Mouse (Mus musculus) spleen, adult 2 months (tissue): ENCODE results near the gene Gstm2. TPM values are rescaled to one million over a fixed set of nuclear protein-coding genes. Genes with fewer than 3 reads are reported as not detected.
"Not testable (repeated sequence)": the region's sequence is repeated elsewhere in the genome, so short reads cannot be mapped to it uniquely, and the experiment has no call there.

ENCODE experiments used
- DNase-seq, 2 experiments: peaks; one replicate each; pipeline versions ENCODE4 v3.0.0 to v3.0.0-alpha.2; 2012 to 2021; ENCODE audit warnings: low spot score in 2 of 2, low read depth in 1 of 2
- H3K27ac ChIP-seq: fragments of 200-500 bp; 2 replicates; pipeline ENCODE4 v1.5.1; 2012; ENCODE audit warnings: low read length, inconsistent platforms; ENCODE audit not compliant: insufficient read depth
- H3K27me3 ChIP-seq: fragments of 200-500 bp; 2 replicates; pipeline ENCODE4 v1.6.1; 2012; ENCODE audit warnings: mild to moderate bottlenecking, moderate library complexity, low read length, inconsistent platforms; ENCODE audit not compliant: control insufficient read depth, insufficient read depth
- H3K36me3 ChIP-seq: fragments of 200-500 bp; 2 replicates; pipeline ENCODE4 v1.6.1; 2012; ENCODE audit warnings: mild to moderate bottlenecking, low read length, inconsistent platforms; ENCODE audit not compliant: control insufficient read depth, insufficient read depth
- H3K4me1 ChIP-seq: fragments of 200-500 bp; 2 replicates; pipeline ENCODE4 v1.6.1; 2011; ENCODE audit warnings: inconsistent platforms; ENCODE audit not compliant: control insufficient read depth, insufficient read depth, insufficient read length
- H3K4me3 ChIP-seq: fragments of 200-500 bp; 2 replicates; pipeline ENCODE4 v1.5.1; 2011; ENCODE audit warnings: mild to moderate bottlenecking, inconsistent platforms; ENCODE audit not compliant: insufficient read depth, insufficient read length; ENCODE audit errors: extremely low read depth
- CTCF ChIP-seq: fragments of 200-500 bp; IDR thresholded peaks from 2 replicates; pipeline ENCODE4 v1.5.1; 2011; ENCODE audit warnings: mild to moderate bottlenecking, inconsistent platforms; ENCODE audit not compliant: insufficient read depth, insufficient read length, insufficient replicate concordance; ENCODE audit errors: extremely low read depth
- POLR2A ChIP-seq: fragments of 200-500 bp; IDR thresholded peaks from 2 replicates; pipeline ENCODE4 v1.6.1; 2011; ENCODE audit warnings: low read depth, low read length, inconsistent platforms
- WGBS: fragments of 180-500 bp; shearing (Covaris S2); methylation state at CpG from one replicate; pipeline ENCODE4 v1.1.7; 2018; 5-methylcytosine and 5-hydroxymethylcytosine counted together
- polyA plus RNA-seq: library from polyadenylated mRNA; depleted of rRNA; stranded (reverse); fragments of >200 nt; gene quantifications from 2 replicates; pipeline ENCODE4 v1.2.3, GENCODE M21; 2012

Gstm2 gene
- polyA plus RNA-seq, 1 experiment, result 16.9 TPM

DNA sequence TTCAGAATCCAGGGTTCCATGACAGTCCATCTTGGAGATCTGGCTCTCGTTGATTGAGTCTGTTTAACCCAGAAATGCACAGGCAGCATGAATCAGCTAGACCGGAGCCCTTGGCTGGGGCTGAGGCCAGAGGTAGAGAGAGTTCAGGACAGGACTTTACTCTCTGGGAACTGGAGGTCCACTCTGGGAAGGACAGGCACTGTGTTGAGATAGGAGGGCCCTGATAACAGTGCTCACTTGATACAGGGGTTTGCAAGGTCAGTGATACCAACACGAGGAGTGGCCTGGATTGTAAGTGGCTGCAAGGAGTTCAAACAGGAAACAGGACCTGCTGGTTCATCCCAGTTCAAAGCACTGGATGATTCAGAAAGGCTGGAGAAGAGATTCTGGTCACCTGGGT is 8.6 kb downstream of the Gstm2 start:
- H3K36me3 ChIP-seq, result no peaks in the 10 kb centered on the region
- WGBS, result 74% methylated on average over 3 of the region's 3 CpGs
- H3K27me3 ChIP-seq, result no peaks in the 10 kb centered on the region
- no peak overlapping the region for H3K27ac ChIP-seq
- H3K4me3 ChIP-seq, result no peak overlapping the region
- no peaks in the 10 kb centered on the region for H3K4me1 ChIP-seq
- TF ChIP-seq POLR2A (no peak), CTCF (no peak)
- no peak for DNase-seq

DNA sequence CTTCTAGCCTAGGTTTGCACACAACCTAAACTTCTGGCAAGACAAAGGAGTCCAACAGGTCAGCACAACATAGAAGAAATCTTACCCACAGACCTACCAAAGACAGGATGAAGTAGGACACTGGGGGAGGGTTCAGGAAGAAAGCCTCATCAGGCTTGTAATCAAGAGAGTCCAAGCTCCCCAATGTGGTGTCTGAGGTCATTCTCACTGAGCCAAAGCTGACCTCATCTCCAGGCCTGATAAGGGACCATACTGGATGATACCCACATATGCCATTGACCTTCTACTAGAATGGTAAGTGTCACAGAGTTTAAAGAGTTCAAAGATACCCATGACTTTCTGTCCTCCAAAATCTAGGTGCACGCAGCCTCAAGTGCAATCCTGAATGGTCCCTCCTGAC is 12.0 kb downstream of the Gstm2 start:
- H3K4me3 ChIP-seq, result no peak overlapping the region
- 88% methylated on average over 1 of the region's 1 CpGs for WGBS
- no peak for DNase-seq
- H3K27me3 ChIP-seq, result no peaks in the 10 kb centered on the region
- TF ChIP-seq POLR2A (no peak), CTCF (no peak)
- no peak overlapping the region for H3K27ac ChIP-seq
- H3K36me3 ChIP-seq, result no peaks in the 10 kb centered on the region
- no peaks in the 10 kb centered on the region for H3K4me1 ChIP-seq

DNA sequence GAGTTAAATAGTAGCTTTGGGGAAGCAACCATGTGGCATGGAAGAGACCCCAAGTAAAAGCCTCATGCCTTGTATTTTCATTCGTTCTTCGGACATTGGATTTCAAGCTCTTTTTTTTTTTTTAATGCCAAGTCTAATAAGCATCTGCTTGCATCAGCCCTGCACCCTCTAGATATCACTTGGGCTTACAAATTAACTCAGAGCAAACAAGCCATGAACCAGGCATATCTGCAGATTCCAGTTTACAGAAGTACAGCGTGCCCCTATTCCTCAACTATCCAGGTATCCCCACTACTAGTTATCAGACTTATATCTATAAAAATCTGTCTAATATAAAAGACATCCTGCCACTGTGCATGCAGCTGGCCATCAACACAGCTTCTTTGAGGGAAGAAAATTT is 14.2 kb downstream of the Gstm2 start:
- no peak overlapping the region for H3K27ac ChIP-seq
- WGBS, result 91% methylated on average over 3 of the region's 3 CpGs

DNA sequence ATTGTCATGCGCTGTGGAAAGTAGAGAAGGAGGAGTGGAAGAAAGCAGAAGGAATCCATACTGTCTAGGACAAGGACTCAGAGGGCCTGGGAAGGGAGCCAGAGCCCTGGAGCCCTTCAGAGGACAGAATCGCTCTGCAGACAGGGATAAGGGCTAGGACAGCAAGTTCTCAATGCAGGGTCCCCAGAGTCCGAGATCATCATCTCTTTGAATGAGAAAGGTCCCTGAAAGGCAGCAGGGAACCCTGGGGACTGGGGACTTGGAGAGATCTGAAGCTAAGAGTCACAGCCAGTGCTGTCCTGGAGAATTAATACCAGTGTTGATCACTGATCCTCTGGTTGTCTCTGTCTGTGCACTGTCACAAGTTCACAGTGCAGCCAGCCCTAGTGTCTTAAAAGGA is 15.2 kb downstream of the Gstm2 start:
- H3K4me1 ChIP-seq, H3K27ac ChIP-seq, DNase-seq, H3K4me3 ChIP-seq, H3K27me3 ChIP-seq, H3K36me3 ChIP-seq: not testable (repeated sequence)
- WGBS, result 70% methylated on average over 3 of the region's 3 CpGs

More for the DNA sequence above, 14.2 kb downstream of the Gstm2 start:
- no peaks in the 10 kb centered on the region for H3K36me3 ChIP-seq
- H3K27me3 ChIP-seq, result no peaks in the 10 kb centered on the region
- no peak for DNase-seq
- no peaks in the 10 kb centered on the region for H3K4me1 ChIP-seq
- H3K4me3 ChIP-seq, result no peak overlapping the region
- no peak for TF ChIP-seq CTCF
- TF ChIP-seq POLR2A, result no peak

DNA sequence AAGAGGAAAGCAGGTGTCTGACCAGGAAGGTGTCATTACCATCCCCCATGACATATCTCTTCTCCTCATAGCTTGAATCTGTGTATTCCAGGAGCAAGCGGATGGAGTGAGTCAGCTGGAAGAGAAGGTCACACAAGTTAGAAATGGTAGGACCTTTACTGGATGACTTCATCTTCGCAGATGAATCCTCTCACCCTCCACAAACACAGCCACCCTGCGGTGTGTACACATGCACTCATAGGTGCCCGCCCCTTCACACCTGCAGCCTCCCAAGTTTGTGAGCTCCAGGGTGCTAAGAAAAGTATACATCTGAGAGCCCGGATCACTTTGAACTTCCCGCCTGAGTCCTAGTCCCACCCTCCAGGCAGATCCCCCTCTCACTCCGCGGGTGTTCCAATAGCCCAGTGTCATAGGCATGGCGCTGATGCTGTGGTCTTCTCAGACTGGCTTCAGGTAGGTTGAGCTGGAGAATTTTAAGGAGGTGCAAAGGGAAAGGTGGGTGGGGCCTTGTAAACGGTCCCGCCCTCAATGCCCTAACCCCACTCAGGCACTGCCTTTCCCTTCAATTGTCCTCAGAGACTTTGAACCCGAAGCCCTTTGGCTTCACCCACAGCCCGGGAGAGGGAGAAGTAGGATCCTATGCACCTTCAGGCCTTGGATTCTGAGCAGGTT is 17.4 kb downstream of the Gstm2 start, which contains the start of gene Gstm3:
Gstm3 (minus strand) TSS at position 560 of the 672 bp plus-strand sequence.
- no peak within 1 kb of the TSS for H3K27ac ChIP-seq
- whole genome bisulfite sequencing, result 79% methylated on average over 13 of the region's 13 CpGs
- H3K4me3 ChIP-seq, result no peak within 1 kb of the TSS
- H3K4me1 ChIP-seq, result no peaks in the 10 kb centered on the region
- DNase-seq, result no peak
- H3K27me3 ChIP-seq, result no peaks in the 10 kb centered on the region
- TF ChIP-seq CTCF (no peak), POLR2A (no peak)
- no peaks in the 10 kb centered on the region for H3K36me3 ChIP-seq

DNA sequence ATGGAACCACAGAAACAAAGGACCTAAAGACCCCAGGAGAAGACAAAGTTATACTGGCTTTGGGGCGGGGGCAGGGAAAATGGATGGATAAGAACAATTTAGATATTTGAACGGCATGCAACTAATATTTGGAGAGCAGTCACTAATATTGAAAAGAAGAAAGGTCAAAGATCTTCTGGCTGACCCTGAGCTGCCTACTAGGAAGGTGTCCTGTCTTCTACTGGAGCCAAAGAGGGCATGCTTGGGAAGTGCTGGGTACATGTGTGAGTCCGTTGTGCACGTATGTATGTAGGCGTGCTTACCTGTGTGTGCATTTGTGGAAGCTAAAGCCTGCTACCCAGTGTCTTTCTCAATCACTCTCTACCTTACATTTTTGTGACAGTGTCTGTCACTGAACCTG is 19.6 kb downstream of the Gstm2 start:
- Histone ChIP-seq H3K27me3 (no peaks in the 10 kb centered on the region), H3K36me3 (no peaks in the 10 kb centered on the region), H3K4me3 (no peak overlapping the region), H3K4me1 (no peaks in the 10 kb centered on the region), H3K27ac (no peak overlapping the region)
- 96% methylated on average over 5 of the region's 5 CpGs for WGBS
- TF ChIP-seq CTCF (no peak), POLR2A (no peak)
- DNase-seq, result no peak

DNA sequence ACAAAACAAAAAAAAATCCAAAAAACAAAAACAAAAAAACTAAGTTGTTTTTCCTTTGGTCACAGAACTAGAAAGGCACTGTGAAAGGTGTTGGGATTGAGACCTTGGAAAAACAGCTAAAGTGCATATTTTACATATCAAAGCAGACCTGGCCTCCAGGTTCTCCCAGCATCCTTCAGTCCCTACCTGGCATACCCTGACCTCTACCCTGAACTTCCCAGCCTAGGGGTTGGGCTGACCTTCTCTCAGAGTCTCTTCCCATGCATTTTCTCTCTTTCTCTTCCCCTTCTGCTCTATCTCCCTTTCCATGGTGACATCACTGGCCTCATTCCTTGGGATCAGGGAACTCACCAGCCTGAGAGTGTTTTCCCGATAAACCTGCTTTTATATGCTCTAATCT is 20.7 kb downstream of the Gstm2 start:
- H3K27me3 ChIP-seq, result no peaks in the 10 kb centered on the region
- no peak for TF ChIP-seq CTCF
- TF ChIP-seq POLR2A, result no peak
- H3K4me3 ChIP-seq, result no peak overlapping the region
- no peak for DNase-seq
- H3K36me3 ChIP-seq, result no peaks in the 10 kb centered on the region
- H3K4me1 ChIP-seq, result no peaks in the 10 kb centered on the region
- H3K27ac ChIP-seq, result no peak overlapping the region
- WGBS, result 94% methylated on average over 1 of the region's 1 CpGs
